In genomic region chr10:41810564-41811455, GRCm38 (mm10) we compare ENCODE assay signal across 7 mouse cellular contexts. TPM values are rescaled to one million over a fixed set of nuclear protein-coding genes. Genes with fewer than 3 reads are reported as not detected.
DNase-seq lines count a peak whose midpoint lies in the region; ATAC-seq and TF ChIP-seq lines count a peak whose summit lies in the region.

No protein-coding gene starts in this region.

- no peak for TF ChIP-seq CTCF in lung, postnatal 0 days (IDR thresholded peaks at IDR 0.05)
- TF ChIP-seq CTCF in hindbrain, postnatal 0 days (IDR thresholded peaks at IDR 0.05; ENCODE audit: low read depth): 0 out of 2 replicates have a peak, but pooled peaks have one; percentile 30

- no peaks in the 10 kb centered on the region for H3K27me3 ChIP-seq in lung, postnatal 0 days (replicated peaks; ENCODE audit: insufficient read depth, low read length)
- H3K27me3 ChIP-seq in embryonic facial prominence, embryonic 12.5 days: no peaks in the 10 kb centered on the region
- H3K27me3 ChIP-seq in hindbrain, postnatal 0 days (ENCODE audit: insufficient read depth, low read length): no peaks in the 10 kb centered on the region
- no peaks in the 10 kb centered on the region for H3K27me3 ChIP-seq in midbrain, embryonic 16.5 days (ENCODE audit: control insufficient read depth, insufficient read depth, low read depth, low read length)

- H3K4me1 ChIP-seq in lung, postnatal 0 days (ENCODE audit: insufficient read depth, low read depth, low read length): peaks cover 16% of the 10 kb centered on the region; the same call in 1 of the 2 replicates
- peaks cover 22% of the 10 kb centered on the region for H3K4me1 ChIP-seq in embryonic facial prominence, embryonic 12.5 days
- peaks cover 20% of the 10 kb centered on the region for H3K4me1 ChIP-seq in hindbrain, postnatal 0 days (ENCODE audit: insufficient read depth, low read length)
- peaks cover 32% of the 10 kb centered on the region for H3K4me1 ChIP-seq in midbrain, embryonic 16.5 days (ENCODE audit: control insufficient read depth, insufficient read depth, low read length)

- peak overlapping the region; percentile 72 for H3K4me2 ChIP-seq in lung, postnatal 0 days (replicated peaks; ENCODE audit: low read depth, low read length)
- peak overlapping the region; percentile 78 for H3K4me2 ChIP-seq in embryonic facial prominence, embryonic 12.5 days (replicated peaks)
- peak overlapping the region; percentile 90 for H3K4me2 ChIP-seq in hindbrain, postnatal 0 days (ENCODE audit: low read depth, low read length)
- H3K4me2 ChIP-seq in midbrain, embryonic 16.5 days (ENCODE audit: low read length): peak overlapping the region; percentile 98

- no peak for ATAC-seq in lung, postnatal 0 days
- ATAC-seq in embryonic facial prominence, embryonic 12.5 days (ENCODE audit: insufficient number of reproducible peaks, insufficient read depth, low FRiP score, low TSS enrichment): no peak
- ATAC-seq in hindbrain, postnatal 0 days: no peak
- ATAC-seq in midbrain, embryonic 16.5 days: peak; percentile 43; the same call in 1 of the 2 replicates

- peak overlapping the region; percentile 71 for H3K4me3 ChIP-seq in lung, postnatal 0 days (ENCODE audit: low read depth, low read length)
- peak overlapping the region; percentile 75 for H3K4me3 ChIP-seq in embryonic facial prominence, embryonic 12.5 days
- peak overlapping the region; percentile 57 for H3K4me3 ChIP-seq in hindbrain, postnatal 0 days (ENCODE audit: low read length)
- H3K4me3 ChIP-seq in midbrain, embryonic 16.5 days (ENCODE audit: low read depth, low read length): peak overlapping the region; percentile 89

- peak; percentile 53 for TF ChIP-seq EP300 in lung, postnatal 0 days (IDR thresholded peaks at IDR 0.05)

- DNase-seq in lung, postnatal 0 days (ENCODE audit: low spot score): no peak
- DNase-seq in lung, adult 18-20 months: no peak
- peak; percentile 6 for DNase-seq in hindbrain, postnatal 0 days (ENCODE audit: low spot score)
- no peak for DNase-seq in urinary bladder, adult 2 months (ENCODE audit: low spot score)
- DNase-seq in cerebellum, adult 18-20 months: no peak

- H3K9me3 ChIP-seq in lung, postnatal 0 days (ENCODE audit: low read length): no peaks in the 10 kb centered on the region
- H3K9me3 ChIP-seq in embryonic facial prominence, embryonic 12.5 days: no peaks in the 10 kb centered on the region
- H3K9me3 ChIP-seq in hindbrain, postnatal 0 days (ENCODE audit: low read length): no peaks in the 10 kb centered on the region
- H3K9me3 ChIP-seq in midbrain, embryonic 16.5 days (replicated peaks; ENCODE audit: control insufficient read depth, low read length, poor library complexity, severe bottlenecking): no peaks in the 10 kb centered on the region

- WGBS in lung, postnatal 0 days: under 1% methylated on average over 36 of the region's 36 CpGs
- under 1% methylated on average over 36 of the region's 36 CpGs for WGBS in embryonic facial prominence, embryonic 12.5 days
- WGBS in hindbrain, postnatal 0 days: under 1% methylated on average over 36 of the region's 36 CpGs
- under 1% methylated on average over 36 of the region's 36 CpGs for WGBS in midbrain, embryonic 16.5 days

- H3K36me3 ChIP-seq in lung, postnatal 0 days (ENCODE audit: insufficient read depth, low read length): no peaks in the 10 kb centered on the region
- H3K36me3 ChIP-seq in embryonic facial prominence, embryonic 12.5 days: no peaks in the 10 kb centered on the region
- no peaks in the 10 kb centered on the region for H3K36me3 ChIP-seq in hindbrain, postnatal 0 days (ENCODE audit: insufficient read depth, low read length)
- H3K36me3 ChIP-seq in midbrain, embryonic 16.5 days (ENCODE audit: control insufficient read depth, insufficient read depth, low read length): no peaks in the 10 kb centered on the region

- H3K9ac ChIP-seq in lung, postnatal 0 days (replicated peaks; ENCODE audit: low read depth): peak overlapping the region; percentile 60
- H3K9ac ChIP-seq in embryonic facial prominence, embryonic 12.5 days: peak overlapping the region; percentile 78
- peak overlapping the region; percentile 64 for H3K9ac ChIP-seq in hindbrain, postnatal 0 days (replicated peaks; ENCODE audit: low read length)
- peak overlapping the region; percentile 92 for H3K9ac ChIP-seq in midbrain, embryonic 16.5 days (ENCODE audit: low read depth, low read length)

- H3K27ac ChIP-seq in lung, postnatal 0 days (ENCODE audit: low read length): peak overlapping the region; percentile 98
- H3K27ac ChIP-seq in embryonic facial prominence, embryonic 12.5 days: peak overlapping the region; percentile 96
- peak overlapping the region; percentile 84 for H3K27ac ChIP-seq in hindbrain, postnatal 0 days
- H3K27ac ChIP-seq in midbrain, embryonic 16.5 days (ENCODE audit: low read length): peak overlapping the region; percentile 94

RNA-seq across cellular contexts. Expression of gene Sesn1, which starts 1.1 kb away (rescaled TPM):
- polyA plus RNA-seq in lung, postnatal 0 days (2015; fragmentation: Nextera tagmentation; extraction: Ambion mirVana): 26.5 and 36.6 TPM in 2 replicates
- 38.9 and 42.3 TPM in 2 replicates for polyA plus RNA-seq in embryonic facial prominence, embryonic 12.5 days (2016; fragmentation: Nextera tagmentation; extraction: Ambion mirVana)
- total RNA-seq in hindbrain, postnatal 0 days (2014; rRNA removed): 43.9 and 49.2 TPM in 2 replicates
- 35.9 and 42.0 TPM in 2 replicates for polyA plus RNA-seq in hindbrain, postnatal 0 days (2015; fragmentation: Nextera tagmentation; extraction: Ambion mirVana)
- 33.6 and 38.6 TPM in 2 replicates for polyA plus RNA-seq in midbrain, embryonic 16.5 days (2015; fragmentation: Nextera tagmentation; extraction: Ambion mirVana)
- 35.8 and 41.4 TPM in 2 replicates for polyA plus RNA-seq in urinary bladder, adult 2 months (2012; rRNA removed)

RNA-seq across cellular contexts. Expression of gene Cep57l1, which starts 1.1 kb away (rescaled TPM):
- 5.9 and 6.3 TPM in 2 replicates for polyA plus RNA-seq in lung, postnatal 0 days (2015; fragmentation: Nextera tagmentation; extraction: Ambion mirVana)
- 24.1 and 26.3 TPM in 2 replicates for polyA plus RNA-seq in embryonic facial prominence, embryonic 12.5 days (2016; fragmentation: Nextera tagmentation; extraction: Ambion mirVana)
- 5.8 and 11.6 TPM in 2 replicates for total RNA-seq in hindbrain, postnatal 0 days (2014; rRNA removed)
- polyA plus RNA-seq in hindbrain, postnatal 0 days (2015; fragmentation: Nextera tagmentation; extraction: Ambion mirVana): 8.0 and 10.3 TPM in 2 replicates
- 15.9 and 17.8 TPM in 2 replicates for polyA plus RNA-seq in midbrain, embryonic 16.5 days (2015; fragmentation: Nextera tagmentation; extraction: Ambion mirVana)
- 4.9 and 5.2 TPM in 2 replicates for polyA plus RNA-seq in urinary bladder, adult 2 months (2012; rRNA removed)
